Mouse (Mus musculus): Measurements from ENCODE around the gene Inhbc. TPM values are rescaled to one million over a fixed set of nuclear protein-coding genes. Genes with fewer than 3 reads are reported as not detected.

The Inhbc gene
- polyA plus RNA-seq, 1 experiment from 2014 or later = not detected

- Histone ChIP-seq H3K9me3 (ENCODE audit: control insufficient read depth, low read length) (no peaks in the 10 kb centered on the region), H3K27ac (ENCODE audit: low read depth, low read length) (no peak overlapping the region), H3K4me3 (ENCODE audit: low read depth, low read length) (peak overlapping the region; percentile 31), H3K9ac (ENCODE audit: low read length) (peak overlapping the region; percentile 26), H3K4me1 (ENCODE audit: control insufficient read depth, insufficient read depth, low read length) (peaks cover 6% of the 10 kb centered on the region), H3K4me2 (ENCODE audit: low read depth) (peak overlapping the region; percentile 47), H3K36me3 (ENCODE audit: control insufficient read depth, insufficient read depth, low read length) (no peaks in the 10 kb centered on the region), H3K27me3 (ENCODE audit: control insufficient read depth, insufficient read depth, low read length) (peaks cover 37% of the 10 kb centered on the region)
- DNase-seq (ENCODE audit: low spot score) = peak; percentile 57
- ATAC-seq (ENCODE audit: insufficient read depth, low FRiP score, low TSS enrichment) = no peak
- under 1% methylated on average over 53 of the region's 54 CpGs for WGBS
These were observed 44.0 kb downstream of the Inhbc start for GRCm38 (mm10) chr10:127326017-127326801.

GRCm38 (mm10) chr10:127325454-127326016, 44.7 kb downstream of the Inhbc start:
- H3K36me3 ChIP-seq (ENCODE audit: control insufficient read depth, insufficient read depth, low read length) = no peaks in the 10 kb centered on the region
- H3K27me3 ChIP-seq (ENCODE audit: control insufficient read depth, insufficient read depth, low read length) = peaks cover 37% of the 10 kb centered on the region
- no peak overlapping the region for H3K9ac ChIP-seq (ENCODE audit: low read length)
- H3K4me1 ChIP-seq (ENCODE audit: control insufficient read depth, insufficient read depth, low read length) = peaks cover 6% of the 10 kb centered on the region
- H3K9me3 ChIP-seq (ENCODE audit: control insufficient read depth, low read length) = no peaks in the 10 kb centered on the region
- H3K4me3 ChIP-seq (ENCODE audit: low read depth, low read length) = 0 out of 2 replicates have a peak overlapping the region, but pooled peaks have one; percentile 31
- H3K4me2 ChIP-seq (ENCODE audit: low read depth) = peak overlapping the region; percentile 47; the same call in 1 of the 2 replicates
- no peak overlapping the region for H3K27ac ChIP-seq (ENCODE audit: low read depth, low read length)
- no peak for DNase-seq (ENCODE audit: low spot score)
- 24% methylated on average over 14 of the region's 14 CpGs for WGBS
- no peak for ATAC-seq (ENCODE audit: insufficient read depth, low FRiP score, low TSS enrichment)

- 12% methylated on average over 7 of the region's 7 CpGs for WGBS
These were observed 45.7 kb downstream of the Inhbc start for GRCm38 (mm10) chr10:127324495-127324894.

GRCm38 (mm10) chr10:127323131-127323855, 46.9 kb downstream of the Inhbc start:
- Histone ChIP-seq H3K9ac (ENCODE audit: low read length) (no peak overlapping the region), H3K4me2 (ENCODE audit: low read depth) (no peak overlapping the region), H3K4me3 (ENCODE audit: low read depth, low read length) (no peak overlapping the region), H3K9me3 (ENCODE audit: control insufficient read depth, low read length) (no peaks in the 10 kb centered on the region), H3K27ac (ENCODE audit: low read depth, low read length) (no peak overlapping the region), H3K27me3 (ENCODE audit: control insufficient read depth, insufficient read depth, low read length) (peaks cover 35% of the 10 kb centered on the region), H3K4me1 (ENCODE audit: control insufficient read depth, insufficient read depth, low read length) (peaks cover 6% of the 10 kb centered on the region), H3K36me3 (ENCODE audit: control insufficient read depth, insufficient read depth, low read length) (no peaks in the 10 kb centered on the region)
- DNase-seq (ENCODE audit: low spot score) (no peak), ATAC-seq (ENCODE audit: insufficient read depth, low FRiP score, low TSS enrichment) (no peak)
- WGBS = 79% methylated on average over 17 of the region's 17 CpGs

More at GRCm38 (mm10) chr10:127324495-127324894, 45.7 kb downstream of the Inhbc start:
- Histone ChIP-seq H3K9ac (ENCODE audit: low read length) (no peak overlapping the region), H3K27ac (ENCODE audit: low read depth, low read length) (no peak overlapping the region), H3K9me3 (ENCODE audit: control insufficient read depth, low read length) (no peaks in the 10 kb centered on the region), H3K36me3 (ENCODE audit: control insufficient read depth, insufficient read depth, low read length) (no peaks in the 10 kb centered on the region), H3K4me1 (ENCODE audit: control insufficient read depth, insufficient read depth, low read length) (peaks cover 6% of the 10 kb centered on the region), H3K4me2 (ENCODE audit: low read depth) (no peak overlapping the region), H3K4me3 (ENCODE audit: low read depth, low read length) (no peak overlapping the region), H3K27me3 (ENCODE audit: control insufficient read depth, insufficient read depth, low read length) (peaks cover 37% of the 10 kb centered on the region)
- DNase-seq (ENCODE audit: low spot score) (peak; percentile 44), ATAC-seq (ENCODE audit: insufficient read depth, low FRiP score, low TSS enrichment) (no peak)

- DNase-seq (ENCODE audit: low spot score) (no peak), ATAC-seq (ENCODE audit: insufficient read depth, low FRiP score, low TSS enrichment) (no peak)
- WGBS = 81% methylated on average over 4 of the region's 4 CpGs
- no peaks in the 10 kb centered on the region for H3K9me3 ChIP-seq (ENCODE audit: control insufficient read depth, low read length)
- H3K9ac ChIP-seq (ENCODE audit: low read length) = no peak overlapping the region
- peaks cover 6% of the 10 kb centered on the region for H3K4me1 ChIP-seq (ENCODE audit: control insufficient read depth, insufficient read depth, low read length)
- H3K27me3 ChIP-seq (ENCODE audit: control insufficient read depth, insufficient read depth, low read length) = peaks cover 29% of the 10 kb centered on the region
- no peak overlapping the region for H3K4me2 ChIP-seq (ENCODE audit: low read depth)
- H3K4me3 ChIP-seq (ENCODE audit: low read depth, low read length) = no peak overlapping the region
- no peak overlapping the region for H3K27ac ChIP-seq (ENCODE audit: low read depth, low read length)
- H3K36me3 ChIP-seq (ENCODE audit: control insufficient read depth, insufficient read depth, low read length) = no peaks in the 10 kb centered on the region
These were observed 47.6 kb downstream of the Inhbc start for GRCm38 (mm10) chr10:127322669-127323068.

GRCm38 (mm10) chr10:127322178-127322577, 48.1 kb downstream of the Inhbc start:
- Histone ChIP-seq H3K27me3 (ENCODE audit: control insufficient read depth, insufficient read depth, low read length) (peaks cover 24% of the 10 kb centered on the region), H3K4me3 (ENCODE audit: low read depth, low read length) (no peak overlapping the region), H3K4me2 (ENCODE audit: low read depth) (no peak overlapping the region), H3K4me1 (ENCODE audit: control insufficient read depth, insufficient read depth, low read length) (peaks cover 6% of the 10 kb centered on the region), H3K9ac (ENCODE audit: low read length) (no peak overlapping the region), H3K9me3 (ENCODE audit: control insufficient read depth, low read length) (no peaks in the 10 kb centered on the region), H3K36me3 (ENCODE audit: control insufficient read depth, insufficient read depth, low read length) (no peaks in the 10 kb centered on the region), H3K27ac (ENCODE audit: low read depth, low read length) (no peak overlapping the region)
- DNase-seq (ENCODE audit: low spot score) = no peak
- WGBS = 70% methylated on average over 13 of the region's 13 CpGs
- ATAC-seq (ENCODE audit: insufficient read depth, low FRiP score, low TSS enrichment) = no peak

- Histone ChIP-seq H3K9me3 (ENCODE audit: control insufficient read depth, low read length) (no peaks in the 10 kb centered on the region), H3K4me1 (ENCODE audit: control insufficient read depth, insufficient read depth, low read length) (peaks cover 2% of the 10 kb centered on the region), H3K4me2 (ENCODE audit: low read depth) (no peak within 1 kb of the TSS), H3K9ac (ENCODE audit: low read length) (no peak within 1 kb of the TSS), H3K4me3 (ENCODE audit: low read depth, low read length) (no peak within 1 kb of the TSS), H3K27ac (ENCODE audit: low read depth, low read length) (no peak within 1 kb of the TSS), H3K27me3 (ENCODE audit: control insufficient read depth, insufficient read depth, low read length) (peaks cover 19% of the 10 kb centered on the region), H3K36me3 (ENCODE audit: control insufficient read depth, insufficient read depth, low read length) (no peaks in the 10 kb centered on the region)
- 83% methylated on average over 3 of the region's 3 CpGs for WGBS
- no peak for ATAC-seq (ENCODE audit: insufficient read depth, low FRiP score, low TSS enrichment)
- DNase-seq (ENCODE audit: low spot score) = peak; percentile 3
These were observed 48.6 kb downstream of the Inhbc start, which contains the start of gene Arhgap9 for GRCm38 (mm10) chr10:127321621-127322020. Arhgap9 (plus strand) TSS chr10:127321964.

GRCm38 (mm10) chr10:127319969-127320368, 50.3 kb downstream of the Inhbc start:
- Histone ChIP-seq H3K36me3 (ENCODE audit: control insufficient read depth, insufficient read depth, low read length) (no peaks in the 10 kb centered on the region), H3K9me3 (ENCODE audit: control insufficient read depth, low read length) (no peaks in the 10 kb centered on the region), H3K27me3 (ENCODE audit: control insufficient read depth, insufficient read depth, low read length) (peaks cover 3% of the 10 kb centered on the region), H3K4me1 (ENCODE audit: control insufficient read depth, insufficient read depth, low read length) (no peaks in the 10 kb centered on the region), H3K27ac (ENCODE audit: low read depth, low read length) (no peak overlapping the region), H3K4me2 (ENCODE audit: low read depth) (no peak overlapping the region), H3K4me3 (ENCODE audit: low read depth, low read length) (no peak overlapping the region), H3K9ac (ENCODE audit: low read length) (no peak overlapping the region)
- WGBS = 83% methylated on average over 7 of the region's 7 CpGs
- no peak for ATAC-seq (ENCODE audit: insufficient read depth, low FRiP score, low TSS enrichment)
- no peak for DNase-seq (ENCODE audit: low spot score)

All from neural tube, embryonic 11.5 days (tissue).